Mouse (Mus musculus): ENCODE data around the gene Nfib. TPM values are rescaled to one million over a fixed set of nuclear protein-coding genes. Genes with fewer than 3 reads are reported as not detected.

Gene Nfib
- polyA plus RNA-seq, 1 experiment from 2014 or later, result 58.8 TPM

DNA sequence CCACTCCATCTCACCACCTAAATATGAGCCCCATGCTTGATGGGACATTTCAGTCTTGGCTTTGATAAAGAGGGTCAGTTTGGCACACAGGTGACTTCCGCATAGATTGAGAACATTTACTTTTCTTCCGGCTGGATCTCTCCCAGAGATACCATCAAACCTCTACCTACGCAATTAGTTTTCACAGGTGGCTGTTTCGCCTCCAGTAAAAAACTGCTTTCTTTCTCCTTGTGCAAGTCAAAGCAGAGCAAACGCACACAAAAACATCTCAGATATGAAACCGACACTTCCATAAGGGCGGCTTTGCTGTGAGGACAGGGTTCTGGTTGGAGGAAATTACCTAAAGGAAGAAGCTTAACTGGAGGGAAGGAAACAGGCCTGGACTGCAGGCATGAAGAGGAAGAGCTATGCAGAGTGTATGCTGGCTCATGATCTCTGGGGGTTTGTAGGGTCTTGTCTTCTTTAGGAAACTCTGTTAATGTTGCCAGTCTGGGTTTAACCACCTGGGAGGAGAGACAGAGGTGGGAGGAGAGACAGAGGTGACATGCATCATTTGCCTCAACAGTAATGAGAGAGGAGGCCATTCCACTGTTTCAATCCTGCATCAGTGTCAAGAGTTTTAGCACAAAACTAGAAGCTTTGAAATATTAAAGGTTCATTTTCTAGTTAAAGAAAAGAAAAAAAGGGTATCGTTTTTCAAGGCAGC lies 249.8 kb downstream of the Nfib start:
- Histone ChIP-seq H3K4me2 (no peak overlapping the region), H3K4me3 (replicated peaks) (no peak overlapping the region), H3K4me1 (replicated peaks) (peaks cover 36% of the 10 kb centered on the region), H3K27ac (no peak overlapping the region), H3K27me3 (no peaks in the 10 kb centered on the region), H3K9me3 (no peaks in the 10 kb centered on the region), H3K36me3 (no peaks in the 10 kb centered on the region), H3K9ac (replicated peaks) (no peak overlapping the region)
- 83% methylated on average over 8 of the region's 8 CpGs for WGBS
- ATAC-seq (ENCODE audit: insufficient number of reproducible peaks, insufficient read depth, low FRiP score, low TSS enrichment, low read depth), result no peak

DNA sequence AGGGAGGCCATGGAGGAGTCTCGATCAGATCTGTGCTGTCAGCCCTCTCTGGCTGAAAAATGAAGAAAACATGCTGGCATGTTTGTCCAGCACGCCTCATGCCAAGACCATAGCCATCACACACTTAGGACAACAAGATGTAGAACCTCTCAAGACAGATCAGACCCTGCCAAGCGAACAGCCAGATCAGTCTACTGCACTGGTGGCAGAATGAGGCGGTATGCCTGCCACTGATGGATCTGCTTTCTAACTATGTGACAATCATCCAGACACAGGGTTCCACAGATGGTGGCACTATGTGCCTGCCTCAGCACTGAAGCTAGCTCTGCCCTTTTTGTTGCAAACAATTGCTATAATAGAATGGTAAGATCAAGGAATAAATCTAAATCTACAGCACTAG lies 250.6 kb downstream of the Nfib start:
- ATAC-seq (ENCODE audit: insufficient number of reproducible peaks, insufficient read depth, low FRiP score, low TSS enrichment, low read depth), result no peak
- Histone ChIP-seq H3K9ac (replicated peaks) (no peak overlapping the region), H3K36me3 (no peaks in the 10 kb centered on the region), H3K4me2 (no peak overlapping the region), H3K9me3 (no peaks in the 10 kb centered on the region), H3K27ac (no peak overlapping the region), H3K4me1 (replicated peaks) (peaks cover 31% of the 10 kb centered on the region), H3K27me3 (no peaks in the 10 kb centered on the region), H3K4me3 (replicated peaks) (no peak overlapping the region)
- WGBS, result 95% methylated on average over 4 of the region's 4 CpGs

DNA sequence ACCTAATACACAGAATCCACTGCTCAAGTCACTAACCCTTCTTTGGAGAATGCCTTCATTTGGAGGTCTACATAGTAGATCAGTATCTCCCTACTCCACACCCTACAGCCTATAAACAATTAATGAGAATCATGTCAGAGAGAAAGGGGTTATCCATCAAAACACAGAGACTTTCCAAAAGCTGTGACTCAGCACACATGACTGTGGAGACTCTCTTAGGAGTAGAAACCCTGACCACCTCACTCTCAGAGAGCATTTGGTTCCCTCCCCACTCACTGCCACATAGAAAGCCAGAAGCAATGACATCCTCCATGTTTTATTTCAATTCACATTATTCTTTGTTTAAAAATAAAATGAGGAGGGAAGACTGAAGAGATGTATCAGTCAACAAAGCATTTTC lies 252.2 kb downstream of the Nfib start:
- H3K9ac ChIP-seq (replicated peaks), result no peak overlapping the region
- no peak overlapping the region for H3K27ac ChIP-seq
- H3K27me3 ChIP-seq, result no peaks in the 10 kb centered on the region
- ATAC-seq (ENCODE audit: insufficient number of reproducible peaks, insufficient read depth, low FRiP score, low TSS enrichment, low read depth), result no peak
- H3K36me3 ChIP-seq, result no peaks in the 10 kb centered on the region
- H3K9me3 ChIP-seq, result no peaks in the 10 kb centered on the region
- H3K4me1 ChIP-seq (replicated peaks), result peaks cover 31% of the 10 kb centered on the region
- H3K4me3 ChIP-seq (replicated peaks), result no peak overlapping the region
- H3K4me2 ChIP-seq, result no peak overlapping the region

DNA sequence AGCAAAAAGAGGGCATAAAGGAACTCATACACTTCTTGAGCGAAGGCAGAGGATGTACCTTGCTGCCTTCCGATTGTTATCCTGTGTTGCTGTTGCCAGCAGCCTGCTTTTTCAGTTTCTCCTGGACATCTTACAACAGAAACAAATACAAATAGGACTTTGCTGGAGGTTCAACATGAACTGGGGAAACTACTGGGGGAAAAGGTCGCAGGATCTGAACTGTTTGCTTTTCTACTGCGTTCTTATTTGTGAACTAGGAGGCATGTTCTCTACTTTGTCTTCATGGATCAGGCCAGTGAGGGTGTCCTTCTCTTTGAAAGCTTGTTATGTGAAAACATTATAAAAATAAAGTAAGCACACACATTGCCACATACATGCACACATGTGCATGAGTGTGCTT lies 252.6 kb downstream of the Nfib start:
- Histone ChIP-seq H3K27ac (no peak overlapping the region), H3K4me1 (replicated peaks) (peaks cover 31% of the 10 kb centered on the region), H3K9me3 (no peaks in the 10 kb centered on the region), H3K36me3 (no peaks in the 10 kb centered on the region), H3K4me2 (no peak overlapping the region), H3K27me3 (no peaks in the 10 kb centered on the region), H3K4me3 (replicated peaks) (no peak overlapping the region), H3K9ac (replicated peaks) (no peak overlapping the region)
- WGBS, result 94% methylated on average over 4 of the region's 4 CpGs
- ATAC-seq (ENCODE audit: insufficient number of reproducible peaks, insufficient read depth, low FRiP score, low TSS enrichment, low read depth), result no peak

DNA sequence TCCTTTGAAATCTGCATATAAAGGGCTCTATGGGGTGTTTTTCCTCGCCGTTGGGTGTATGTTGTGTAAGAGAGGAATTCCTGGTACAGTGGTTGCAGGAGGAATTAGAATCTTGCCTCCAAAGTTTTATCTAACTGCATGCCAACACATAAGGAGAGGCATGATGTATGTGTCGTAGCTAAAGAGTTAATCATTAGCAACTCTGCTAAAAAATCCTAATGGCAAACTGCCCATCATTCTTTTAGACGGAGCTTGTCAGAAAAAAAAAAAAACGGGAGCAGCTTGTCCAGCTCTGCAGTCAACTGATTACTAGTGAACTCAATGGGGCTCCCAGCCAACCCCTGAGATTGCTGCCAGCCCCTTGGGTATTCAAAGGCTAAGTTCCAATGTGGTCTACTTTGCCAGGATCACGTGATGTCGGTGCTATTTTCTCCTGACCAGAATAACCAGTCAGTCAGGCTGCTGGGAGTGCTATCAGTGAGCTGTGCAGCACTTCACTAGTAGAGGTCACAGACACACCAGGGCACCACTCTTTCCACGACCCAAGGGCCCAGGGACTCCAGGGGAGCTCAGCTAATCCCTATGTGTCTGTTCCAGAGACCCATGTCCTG lies 258.4 kb downstream of the Nfib start:
- Histone ChIP-seq H3K36me3 (no peaks in the 10 kb centered on the region), H3K4me3 (replicated peaks) (no peak overlapping the region), H3K4me1 (replicated peaks) (peaks cover 16% of the 10 kb centered on the region), H3K27ac (no peak overlapping the region), H3K4me2 (no peak overlapping the region), H3K9ac (replicated peaks) (no peak overlapping the region), H3K27me3 (no peaks in the 10 kb centered on the region), H3K9me3 (no peaks in the 10 kb centered on the region)
- 27% methylated on average over 8 of the region's 8 CpGs for WGBS
- ATAC-seq (ENCODE audit: insufficient number of reproducible peaks, insufficient read depth, low FRiP score, low TSS enrichment, low read depth), result no peak

DNA sequence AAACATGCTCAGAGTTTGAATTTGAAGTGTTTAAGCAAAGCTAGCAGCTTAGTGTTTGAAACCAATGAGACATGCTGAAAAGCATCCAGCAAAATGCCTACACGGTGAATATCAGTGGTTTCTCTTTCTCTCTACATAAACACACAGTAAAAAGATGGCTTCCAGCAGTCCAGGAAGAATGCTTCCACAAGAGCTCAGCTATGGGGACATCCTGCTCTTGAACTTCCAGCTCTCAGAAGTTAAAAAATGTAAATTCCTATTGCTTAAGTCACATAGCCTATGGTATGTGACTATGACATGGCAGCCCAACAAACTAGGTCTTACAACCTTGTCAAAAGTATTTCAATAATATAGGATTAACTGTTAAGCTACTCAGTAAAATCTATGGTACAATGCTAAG lies 261.5 kb downstream of the Nfib start:
- Histone ChIP-seq H3K9me3 (no peaks in the 10 kb centered on the region), H3K4me1 (replicated peaks) (peaks cover 19% of the 10 kb centered on the region), H3K36me3 (no peaks in the 10 kb centered on the region), H3K4me2 (no peak overlapping the region), H3K4me3 (replicated peaks) (no peak overlapping the region), H3K9ac (replicated peaks) (no peak overlapping the region), H3K27me3 (no peaks in the 10 kb centered on the region), H3K27ac (no peak overlapping the region)
- ATAC-seq (ENCODE audit: insufficient number of reproducible peaks, insufficient read depth, low FRiP score, low TSS enrichment, low read depth), result no peak
- 93% methylated on average over 1 of the region's 1 CpGs for WGBS

DNA sequence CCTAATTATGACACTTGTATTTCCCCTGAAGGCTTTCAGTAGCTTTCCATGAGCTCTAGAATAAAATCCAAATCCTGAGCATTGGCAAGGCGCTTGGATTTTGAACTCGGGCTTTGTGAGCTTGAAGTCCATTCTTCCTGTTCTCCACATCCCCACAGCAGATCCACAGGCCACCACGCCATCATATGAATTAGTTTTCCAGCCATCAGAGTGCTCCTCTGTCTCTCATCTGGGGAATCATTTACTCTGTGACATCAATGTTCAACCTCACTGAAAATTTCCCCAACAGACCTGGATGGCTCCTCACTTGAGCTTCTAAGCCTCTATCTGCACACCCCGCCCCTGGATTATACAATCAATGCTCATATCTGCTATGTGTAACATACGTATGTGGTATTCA lies 262.1 kb downstream of the Nfib start:
- WGBS, result 94% methylated on average over 5 of the region's 5 CpGs
- Histone ChIP-seq H3K27me3 (no peaks in the 10 kb centered on the region), H3K9me3 (no peaks in the 10 kb centered on the region), H3K4me2 (no peak overlapping the region), H3K4me1 (replicated peaks) (peaks cover 19% of the 10 kb centered on the region), H3K9ac (replicated peaks) (no peak overlapping the region), H3K4me3 (replicated peaks) (no peak overlapping the region), H3K27ac (no peak overlapping the region), H3K36me3 (no peaks in the 10 kb centered on the region)
- no peak for ATAC-seq (ENCODE audit: insufficient number of reproducible peaks, insufficient read depth, low FRiP score, low TSS enrichment, low read depth)

DNA sequence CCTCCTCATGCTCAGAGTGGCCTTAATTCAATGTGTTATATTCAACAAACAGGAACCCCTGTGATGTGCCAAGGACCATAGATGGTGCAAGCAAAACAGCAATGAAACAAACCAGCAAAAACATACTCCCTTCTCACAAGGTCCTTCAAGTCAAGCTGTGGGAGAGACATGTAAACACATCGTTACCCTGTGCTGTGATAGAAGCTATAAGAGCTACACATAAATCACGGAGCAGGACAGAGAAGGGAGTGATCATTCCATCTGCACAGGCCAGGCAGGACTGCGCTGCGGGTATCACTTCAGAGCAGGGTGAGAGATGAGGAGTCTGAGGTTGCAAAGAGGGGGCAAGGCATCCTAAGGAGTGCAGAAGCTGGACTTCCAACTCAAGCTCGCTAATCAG lies 262.5 kb downstream of the Nfib start:
- no peak overlapping the region for H3K27ac ChIP-seq
- no peaks in the 10 kb centered on the region for H3K36me3 ChIP-seq
- no peaks in the 10 kb centered on the region for H3K27me3 ChIP-seq
- ATAC-seq (ENCODE audit: insufficient number of reproducible peaks, insufficient read depth, low FRiP score, low TSS enrichment, low read depth), result no peak
- peaks cover 22% of the 10 kb centered on the region for H3K4me1 ChIP-seq (replicated peaks)
- 70% methylated on average over 5 of the region's 5 CpGs for WGBS
- no peak overlapping the region for H3K9ac ChIP-seq (replicated peaks)
- H3K4me3 ChIP-seq (replicated peaks), result no peak overlapping the region
- H3K4me2 ChIP-seq, result no peak overlapping the region
- H3K9me3 ChIP-seq, result no peaks in the 10 kb centered on the region

DNA sequence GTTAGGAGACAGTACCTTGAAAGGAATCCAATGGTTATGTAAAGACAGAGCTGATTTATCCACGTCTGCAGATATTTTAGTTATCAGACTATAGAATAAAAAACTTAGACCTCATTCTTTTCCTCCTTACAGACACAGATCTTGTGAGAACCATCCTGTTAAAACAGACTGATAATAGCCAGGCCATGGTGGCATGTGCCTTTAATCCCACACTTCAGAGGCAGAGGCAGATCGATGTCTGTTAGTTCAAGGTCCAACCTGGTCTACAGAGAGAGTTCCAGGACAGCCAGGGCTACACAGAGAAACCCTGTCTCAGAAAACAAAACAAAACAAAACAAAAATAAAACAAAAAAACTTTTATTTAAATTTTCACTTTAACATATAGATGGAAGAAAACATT lies 264.9 kb downstream of the Nfib start:
- Histone ChIP-seq H3K27ac (no peak overlapping the region), H3K4me2 (no peak overlapping the region), H3K4me3 (replicated peaks) (no peak overlapping the region), H3K9ac (replicated peaks) (no peak overlapping the region), H3K9me3 (no peaks in the 10 kb centered on the region), H3K4me1 (replicated peaks) (peaks cover 19% of the 10 kb centered on the region), H3K36me3 (no peaks in the 10 kb centered on the region), H3K27me3 (no peaks in the 10 kb centered on the region)
- WGBS, result 81% methylated on average over 2 of the region's 2 CpGs
- ATAC-seq (ENCODE audit: insufficient number of reproducible peaks, insufficient read depth, low FRiP score, low TSS enrichment, low read depth), result no peak

DNA sequence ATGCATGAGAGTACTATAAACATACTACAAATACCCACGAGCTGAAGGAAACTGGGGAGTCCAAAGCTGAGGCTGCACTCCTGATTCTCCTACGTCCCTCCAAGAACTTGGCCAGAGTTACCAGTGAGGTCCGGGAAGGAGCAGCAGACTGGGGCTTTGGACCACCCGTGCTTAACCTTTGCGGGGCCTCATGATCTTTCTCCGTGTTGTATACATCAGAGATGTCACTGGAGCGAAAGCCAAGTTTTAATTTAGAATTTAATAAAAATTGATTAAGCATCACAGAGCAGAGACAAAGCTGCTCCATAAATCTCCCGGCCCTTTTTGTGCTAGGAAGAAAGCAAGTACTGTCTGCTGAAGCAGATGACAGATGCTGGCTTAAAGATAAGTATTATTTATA lies 265.7 kb downstream of the Nfib start:
- no peak overlapping the region for H3K9ac ChIP-seq (replicated peaks)
- no peak overlapping the region for H3K27ac ChIP-seq
- no peaks in the 10 kb centered on the region for H3K9me3 ChIP-seq
- no peak overlapping the region for H3K4me2 ChIP-seq
- H3K36me3 ChIP-seq, result no peaks in the 10 kb centered on the region
- no peak overlapping the region for H3K4me3 ChIP-seq (replicated peaks)
- no peaks in the 10 kb centered on the region for H3K27me3 ChIP-seq
- peaks cover 19% of the 10 kb centered on the region for H3K4me1 ChIP-seq (replicated peaks)
- 79% methylated on average over 8 of the region's 8 CpGs for WGBS
- no peak for ATAC-seq (ENCODE audit: insufficient number of reproducible peaks, insufficient read depth, low FRiP score, low TSS enrichment, low read depth)

DNA sequence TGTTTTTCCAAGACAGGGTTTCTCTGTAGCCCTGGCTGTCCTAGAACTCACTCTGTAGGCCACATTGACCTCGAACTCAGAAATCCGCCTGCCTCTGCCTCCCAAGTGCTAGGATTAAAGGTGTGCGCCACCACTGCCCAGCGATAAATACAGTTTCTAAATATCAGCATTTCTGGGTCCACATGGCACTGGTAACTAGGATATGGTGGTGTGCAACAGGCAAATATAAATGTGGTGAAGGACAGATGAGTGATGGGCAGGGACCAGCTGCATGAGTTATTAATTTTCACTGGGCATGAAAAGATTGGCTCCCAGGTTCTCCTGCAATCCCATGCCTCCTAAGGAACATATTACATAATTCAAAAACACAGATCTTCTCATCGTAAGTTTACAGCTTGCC lies 266.9 kb downstream of the Nfib start:
- ATAC-seq (ENCODE audit: insufficient number of reproducible peaks, insufficient read depth, low FRiP score, low TSS enrichment, low read depth), result no peak
- H3K4me1 ChIP-seq (replicated peaks), result peaks cover 19% of the 10 kb centered on the region

More for the DNA sequence above, 266.9 kb downstream of the Nfib start:
- H3K9ac ChIP-seq (replicated peaks), result no peak overlapping the region
- no peak overlapping the region for H3K4me2 ChIP-seq
- H3K27me3 ChIP-seq, result no peaks in the 10 kb centered on the region
- H3K4me3 ChIP-seq (replicated peaks), result no peak overlapping the region
- WGBS, result 90% methylated on average over 5 of the region's 5 CpGs
- H3K27ac ChIP-seq, result no peak overlapping the region
- no peaks in the 10 kb centered on the region for H3K36me3 ChIP-seq
- no peaks in the 10 kb centered on the region for H3K9me3 ChIP-seq
